Mouse (Mus musculus): ENCODE data around the gene Crmp1. TPM values are rescaled to one million over a fixed set of nuclear protein-coding genes. Genes with fewer than 3 reads are reported as not detected.

The Crmp1 gene
- polyA plus RNA-seq, 1 experiment = not detected

DNA sequence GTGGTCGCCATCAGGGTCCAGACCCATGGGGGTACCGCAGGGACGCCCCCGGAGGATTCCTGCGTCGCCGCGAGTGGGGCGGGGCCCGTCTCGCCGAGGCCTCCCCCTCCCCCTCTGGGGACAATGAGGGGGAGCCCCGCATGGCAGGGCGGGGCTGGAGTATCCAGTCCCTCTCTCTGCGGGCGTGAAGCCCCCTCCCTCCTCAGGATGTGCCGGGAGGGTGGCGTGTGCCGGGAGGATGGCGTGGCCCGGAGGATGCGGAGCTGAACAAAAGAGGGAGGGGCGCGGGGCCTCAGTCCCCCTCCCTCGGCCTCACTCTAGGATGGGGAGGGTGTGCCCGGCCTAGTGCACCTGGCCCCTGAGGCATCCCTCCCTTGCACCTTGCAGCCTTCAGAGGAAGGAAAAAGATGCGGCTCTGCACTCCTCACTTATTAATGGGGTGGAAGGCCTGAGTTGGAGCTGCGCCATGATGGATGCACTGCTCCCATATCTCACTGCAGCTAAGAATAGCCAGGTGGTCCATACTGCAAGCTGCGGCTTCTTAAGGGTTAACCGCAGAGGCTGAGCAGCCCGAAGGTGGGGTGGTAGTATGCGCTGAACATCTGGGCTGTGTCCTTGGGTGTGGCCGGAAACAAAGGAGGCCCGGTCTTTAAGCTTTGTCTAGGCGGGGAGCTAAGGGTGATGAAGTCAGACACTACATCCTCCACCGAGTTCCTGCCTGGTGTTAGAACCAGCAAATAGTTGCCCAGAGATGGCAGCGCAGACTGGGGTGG lies 4.6 kb downstream of the Crmp1 start:
- no peak overlapping the region for H3K27ac ChIP-seq (ENCODE audit: insufficient read depth, low read depth, low read length)
- H3K4me3 ChIP-seq (ENCODE audit: insufficient read depth, low read length) = no peak overlapping the region
- TF ChIP-seq POLR2A (IDR thresholded peaks at IDR 0.05; ENCODE audit: borderline replicate concordance, low read depth, low read length) = no peak
- TF ChIP-seq CTCF (IDR thresholded peaks at IDR 0.05; ENCODE audit: low read depth, low read length) = no peak
- no peaks in the 10 kb centered on the region for H3K4me1 ChIP-seq (ENCODE audit: control insufficient read depth, insufficient read depth, low read length)

DNA sequence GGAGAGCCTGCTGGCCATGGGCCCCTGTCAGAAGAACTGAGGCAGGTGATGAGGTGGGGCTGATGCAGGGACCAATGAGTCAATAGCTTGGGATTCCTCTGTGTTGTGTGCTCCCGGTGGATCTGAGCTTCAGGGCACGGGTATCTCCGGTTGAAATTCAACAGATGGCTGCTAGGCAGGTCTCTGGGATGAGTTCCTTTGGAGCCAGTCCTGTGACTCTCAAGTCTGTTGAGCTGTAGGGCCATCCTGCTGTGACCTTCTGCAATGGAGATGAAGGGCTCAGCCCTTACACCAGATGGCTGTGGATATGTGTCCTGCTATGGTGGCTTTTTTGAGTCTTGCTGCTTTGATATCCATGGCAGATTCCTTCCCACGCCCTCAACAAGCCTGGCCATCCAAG lies 5.7 kb downstream of the Crmp1 start:
- H3K27ac ChIP-seq (ENCODE audit: insufficient read depth, low read depth, low read length) = no peak overlapping the region
- no peak overlapping the region for H3K4me3 ChIP-seq (ENCODE audit: insufficient read depth, low read length)
- TF ChIP-seq POLR2A (IDR thresholded peaks at IDR 0.05; ENCODE audit: borderline replicate concordance, low read depth, low read length) (no peak), CTCF (IDR thresholded peaks at IDR 0.05; ENCODE audit: low read depth, low read length) (no peak)
- H3K4me1 ChIP-seq (ENCODE audit: control insufficient read depth, insufficient read depth, low read length) = no peaks in the 10 kb centered on the region

DNA sequence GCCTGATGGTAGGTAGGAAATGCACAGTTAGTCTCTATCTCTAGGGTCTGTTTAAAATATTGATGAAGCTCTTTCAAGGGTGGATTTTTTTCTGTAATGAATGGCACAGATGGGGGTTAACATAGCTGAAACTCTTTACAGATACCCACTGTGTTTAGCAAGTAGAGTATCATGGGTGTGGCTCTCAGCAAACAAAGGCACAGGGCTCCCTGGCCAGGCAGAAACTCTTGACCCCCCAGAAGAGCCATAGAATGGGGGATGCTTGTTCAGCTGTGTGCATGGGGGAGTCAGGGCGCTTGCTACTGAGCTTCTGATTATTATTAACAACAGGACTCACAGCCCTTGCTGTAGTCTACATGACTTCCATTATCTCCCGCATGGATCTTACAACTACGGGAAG lies 7.1 kb downstream of the Crmp1 start:
- TF ChIP-seq CTCF (IDR thresholded peaks at IDR 0.05; ENCODE audit: low read depth, low read length) (no peak), POLR2A (IDR thresholded peaks at IDR 0.05; ENCODE audit: borderline replicate concordance, low read depth, low read length) (no peak)
- Histone ChIP-seq H3K27ac (ENCODE audit: insufficient read depth, low read depth, low read length) (no peak overlapping the region), H3K4me3 (ENCODE audit: insufficient read depth, low read length) (no peak overlapping the region), H3K4me1 (ENCODE audit: control insufficient read depth, insufficient read depth, low read length) (no peaks in the 10 kb centered on the region)

GRCm38 (mm10) chr5:37251596-37251995 lies 9.9 kb downstream of the Crmp1 start:
- H3K4me1 ChIP-seq (ENCODE audit: control insufficient read depth, insufficient read depth, low read length) = no peaks in the 10 kb centered on the region
- H3K27ac ChIP-seq (ENCODE audit: insufficient read depth, low read depth, low read length) = no peak overlapping the region
- TF ChIP-seq CTCF (IDR thresholded peaks at IDR 0.05; ENCODE audit: low read depth, low read length) = no peak
- TF ChIP-seq POLR2A (IDR thresholded peaks at IDR 0.05; ENCODE audit: borderline replicate concordance, low read depth, low read length) = no peak
- no peak overlapping the region for H3K4me3 ChIP-seq (ENCODE audit: insufficient read depth, low read length)

DNA sequence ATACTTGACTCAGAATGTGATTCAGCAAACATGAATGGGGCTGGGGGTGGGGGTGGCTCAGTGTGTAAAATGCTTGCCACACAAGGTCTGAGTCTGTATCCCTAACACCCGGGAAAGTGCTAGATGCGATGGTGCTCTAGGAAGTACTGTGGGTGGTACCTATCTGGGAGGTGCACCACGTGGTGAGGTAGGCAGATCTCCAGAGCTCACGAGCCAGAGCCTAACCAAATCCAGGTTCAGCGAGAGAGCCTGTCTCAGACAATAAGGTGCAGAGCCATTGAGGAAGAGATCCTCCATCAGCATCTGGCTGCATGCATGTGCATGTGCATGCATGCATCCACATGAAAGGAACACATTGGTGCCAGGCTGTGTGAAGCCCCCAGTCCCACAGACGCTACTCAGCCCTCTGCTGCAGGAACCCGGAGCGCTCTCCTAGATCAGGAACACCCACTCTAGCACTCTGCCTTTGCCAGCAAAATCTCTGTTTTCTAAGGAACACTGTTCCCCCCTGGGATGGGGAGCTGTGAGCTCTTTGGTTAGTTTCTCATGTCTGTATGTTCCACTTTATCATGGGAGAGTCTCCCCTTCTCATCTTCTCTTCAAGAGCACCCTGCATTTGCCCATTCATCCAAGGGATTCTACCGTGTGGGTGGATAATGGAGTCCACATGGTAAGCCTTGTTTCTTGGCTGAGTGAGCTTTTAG lies 10.5 kb downstream of the Crmp1 start:
- no peak overlapping the region for H3K27ac ChIP-seq (ENCODE audit: insufficient read depth, low read depth, low read length)
- H3K4me3 ChIP-seq (ENCODE audit: insufficient read depth, low read length) = no peak overlapping the region

DNA sequence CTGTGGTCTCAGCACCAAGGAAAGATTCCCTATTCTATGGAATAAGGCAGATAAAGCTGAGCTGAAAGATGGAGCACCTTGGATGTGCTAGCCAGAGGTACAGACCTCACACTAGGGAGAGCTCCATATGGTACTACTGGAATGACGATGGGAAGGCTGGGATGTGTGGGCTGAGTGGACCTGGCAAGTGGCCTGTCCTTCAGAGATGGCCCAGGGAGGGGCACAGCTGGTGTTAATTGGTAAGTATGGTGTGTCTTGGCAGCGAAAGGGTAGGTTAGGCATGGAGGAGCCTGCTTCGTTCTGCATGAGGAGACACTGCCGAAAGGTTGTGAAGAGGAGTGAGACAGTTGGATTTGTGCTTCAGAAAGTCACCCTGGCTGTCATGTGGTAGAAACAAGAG lies 12.8 kb downstream of the Crmp1 start:
- H3K27ac ChIP-seq (ENCODE audit: insufficient read depth, low read depth, low read length) = no peak overlapping the region
- H3K4me3 ChIP-seq (ENCODE audit: insufficient read depth, low read length) = no peak overlapping the region
- TF ChIP-seq POLR2A (IDR thresholded peaks at IDR 0.05; ENCODE audit: borderline replicate concordance, low read depth, low read length) (no peak), CTCF (IDR thresholded peaks at IDR 0.05; ENCODE audit: low read depth, low read length) (no peak)
- no peaks in the 10 kb centered on the region for H3K4me1 ChIP-seq (ENCODE audit: control insufficient read depth, insufficient read depth, low read length)

More for the DNA sequence above, 10.5 kb downstream of the Crmp1 start:
- TF ChIP-seq CTCF (IDR thresholded peaks at IDR 0.05; ENCODE audit: low read depth, low read length) (no peak), POLR2A (IDR thresholded peaks at IDR 0.05; ENCODE audit: borderline replicate concordance, low read depth, low read length) (no peak)
- no peaks in the 10 kb centered on the region for H3K4me1 ChIP-seq (ENCODE audit: control insufficient read depth, insufficient read depth, low read length)

GRCm38 (mm10) chr5:37256823-37257222 lies 15.1 kb downstream of the Crmp1 start:
- Histone ChIP-seq H3K4me3 (ENCODE audit: insufficient read depth, low read length) (no peak overlapping the region), H3K4me1 (ENCODE audit: control insufficient read depth, insufficient read depth, low read length) (no peaks in the 10 kb centered on the region), H3K27ac (ENCODE audit: insufficient read depth, low read depth, low read length) (no peak overlapping the region)
- TF ChIP-seq CTCF (IDR thresholded peaks at IDR 0.05; ENCODE audit: low read depth, low read length) (no peak), POLR2A (IDR thresholded peaks at IDR 0.05; ENCODE audit: borderline replicate concordance, low read depth, low read length) (no peak)

DNA sequence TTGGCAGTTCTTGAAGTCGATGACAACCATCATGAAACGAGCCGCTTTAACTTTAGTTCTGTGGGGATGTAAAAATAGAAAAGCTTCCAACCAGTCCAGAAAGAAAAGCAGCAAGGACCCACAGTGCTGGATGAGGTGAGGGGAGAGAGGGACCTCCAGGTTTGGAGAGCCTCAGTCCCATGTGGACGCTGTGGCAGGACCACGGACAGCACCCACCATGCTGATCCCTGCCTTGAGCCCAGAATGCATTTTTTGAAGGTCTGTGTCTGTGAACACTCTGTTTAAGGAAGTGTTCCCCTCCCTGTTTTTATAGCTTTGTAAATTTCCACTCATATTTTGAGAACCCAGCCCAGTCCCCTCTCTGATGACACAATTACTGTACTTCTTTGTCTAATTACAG lies 15.5 kb downstream of the Crmp1 start:
- TF ChIP-seq POLR2A (IDR thresholded peaks at IDR 0.05; ENCODE audit: borderline replicate concordance, low read depth, low read length) = no peak
- TF ChIP-seq CTCF (IDR thresholded peaks at IDR 0.05; ENCODE audit: low read depth, low read length) = no peak
- Histone ChIP-seq H3K27ac (ENCODE audit: insufficient read depth, low read depth, low read length) (no peak overlapping the region), H3K4me3 (ENCODE audit: insufficient read depth, low read length) (no peak overlapping the region), H3K4me1 (ENCODE audit: control insufficient read depth, insufficient read depth, low read length) (no peaks in the 10 kb centered on the region)

- H3K4me1 ChIP-seq (ENCODE audit: control insufficient read depth, insufficient read depth, low read length) = no peaks in the 10 kb centered on the region
- no peak overlapping the region for H3K27ac ChIP-seq (ENCODE audit: insufficient read depth, low read depth, low read length)
- TF ChIP-seq CTCF (IDR thresholded peaks at IDR 0.05; ENCODE audit: low read depth, low read length) (no peak), POLR2A (IDR thresholded peaks at IDR 0.05; ENCODE audit: borderline replicate concordance, low read depth, low read length) (no peak)
- H3K4me3 ChIP-seq (ENCODE audit: insufficient read depth, low read length) = no peak overlapping the region
Observed at GRCm38 (mm10) chr5:37261734-37262133, 20.0 kb downstream of the Crmp1 start.

GRCm38 (mm10) chr5:37263816-37264215 lies 22.1 kb downstream of the Crmp1 start:
- H3K4me1 ChIP-seq (ENCODE audit: control insufficient read depth, insufficient read depth, low read length) = no peaks in the 10 kb centered on the region
- no peak overlapping the region for H3K4me3 ChIP-seq (ENCODE audit: insufficient read depth, low read length)
- no peak overlapping the region for H3K27ac ChIP-seq (ENCODE audit: insufficient read depth, low read depth, low read length)
- TF ChIP-seq POLR2A (IDR thresholded peaks at IDR 0.05; ENCODE audit: borderline replicate concordance, low read depth, low read length) (no peak), CTCF (IDR thresholded peaks at IDR 0.05; ENCODE audit: low read depth, low read length) (no peak)

Measured in bone marrow macrophage, adult 2 months (primary cell).